Comparison of ENCODE assay signal across 19 mouse cellular contexts in genomic region chr8:128517546-128518102, GRCm38 (mm10).
DNase-seq lines count a peak whose midpoint lies in the region; ATAC-seq and TF ChIP-seq lines count a peak whose summit lies in the region.
"Had no signal": no experiment of that assay in that cellular context is flagged by ENCODE, and none has a peak within 500 bp of the region (broad histone marks: within the 10 kb centered on the region; RNA-seq: fewer than 3 reads in every experiment).

No protein-coding gene starts in this region.

- no peak overlapping the region for H3K9ac ChIP-seq in liver, postnatal 0 days (replicated peaks)
- no peak overlapping the region for H3K9ac ChIP-seq in stomach, postnatal 0 days (ENCODE audit: low read length)
- H3K9ac ChIP-seq: hindbrain, embryonic 14.5 days; lung, embryonic 15.5 days had no signal

- H3K27me3 ChIP-seq in liver, postnatal 0 days (ENCODE audit: insufficient read depth, low read length): no peaks in the 10 kb centered on the region
- no peaks in the 10 kb centered on the region for H3K27me3 ChIP-seq in stomach, postnatal 0 days (ENCODE audit: control insufficient read depth, insufficient read depth, low read length)
- H3K27me3 ChIP-seq: lung, embryonic 15.5 days had no signal

- no peaks in the 10 kb centered on the region for H3K36me3 ChIP-seq in liver, postnatal 0 days (replicated peaks; ENCODE audit: insufficient read depth, low read length)
- no peaks in the 10 kb centered on the region for H3K36me3 ChIP-seq in stomach, postnatal 0 days (ENCODE audit: control insufficient read depth, insufficient read depth, low read length)
- H3K36me3 ChIP-seq: embryonic facial prominence, embryonic 10.5 days; lung, embryonic 15.5 days had no signal

- no peak overlapping the region for H3K4me3 ChIP-seq in liver, postnatal 0 days (ENCODE audit: low read depth, low read length)
- H3K4me3 ChIP-seq in stomach, postnatal 0 days (ENCODE audit: low read depth, low read length): no peak overlapping the region
- H3K4me3 ChIP-seq: embryonic facial prominence, embryonic 10.5 days; erythroblast, embryonic 14.5 days; lung, embryonic 15.5 days; megakaryocyte, embryonic 14.5 days had no signal

- H3K27ac ChIP-seq in liver, postnatal 0 days (ENCODE audit: low read depth): no peak overlapping the region
- no peak overlapping the region for H3K27ac ChIP-seq in stomach, postnatal 0 days (replicated peaks)
- H3K27ac ChIP-seq: embryonic facial prominence, embryonic 10.5 days; hindbrain, embryonic 14.5 days; lung, embryonic 15.5 days had no signal

- DNase-seq in liver, postnatal 0 days: no peak
- no peak for DNase-seq in liver
- DNase-seq in stomach, postnatal 0 days (ENCODE audit: low spot score): no peak
- DNase-seq in adrenal gland, postnatal 14 days: no peak
- no peak for DNase-seq in gastrocnemius, adult 8-10 months (ENCODE audit: low spot score in 2 of 2)
- DNase-seq: cerebellum, postnatal 14 days; heart, adult 18-20 months; heart, postnatal 14 days; kidney, postnatal 4 days; layer of hippocampus, postnatal 36 days had no signal

- TF ChIP-seq CTCF in liver, postnatal 0 days (IDR thresholded peaks at IDR 0.05; ENCODE audit: low read depth): 0 out of 2 replicates have a peak, but pooled peaks have one; percentile 19
- TF ChIP-seq CTCF in stomach, postnatal 0 days (IDR thresholded peaks at IDR 0.05; ENCODE audit: low read depth): peak; percentile 15; the same call in 1 of the 2 replicates

- no peaks in the 10 kb centered on the region for H3K4me1 ChIP-seq in liver, postnatal 0 days (ENCODE audit: insufficient read depth)
- H3K4me1 ChIP-seq in stomach, postnatal 0 days (replicated peaks; ENCODE audit: control insufficient read depth, insufficient read depth): no peaks in the 10 kb centered on the region
- H3K4me1 ChIP-seq: lung, embryonic 15.5 days; megakaryocyte, embryonic 14.5 days had no signal

- TF ChIP-seq EP300 in liver, postnatal 0 days (IDR thresholded peaks at IDR 0.05; ENCODE audit: low read depth): no peak
- TF ChIP-seq EP300 in stomach, postnatal 0 days (optimal IDR thresholded peaks at IDR 0.05): no peak

- ATAC-seq in liver, postnatal 0 days: no peak
- ATAC-seq in CD4-positive, CD25-positive, alpha-beta regulatory T cell, adult 4 months: peak; percentile 63
- ATAC-seq in common myeloid progenitor, adult 5-6 weeks (replicated peaks; ENCODE audit: low read depth, poor library complexity, severe bottlenecking): peak; percentile 80
- no peak for ATAC-seq in stomach, postnatal 0 days (ENCODE audit: low FRiP score, low TSS enrichment)
- ATAC-seq: forebrain, embryonic 14.5 days; midbrain, embryonic 16.5 days had no signal

- WGBS in liver, postnatal 0 days (ENCODE audit: insufficient replicate concordance): 27% methylated on average over 4 of the region's 4 CpGs
- WGBS in stomach, postnatal 0 days: 48% methylated on average over 4 of the region's 4 CpGs

- no peaks in the 10 kb centered on the region for H3K9me3 ChIP-seq in liver, postnatal 0 days (ENCODE audit: low read length)
- H3K9me3 ChIP-seq in stomach, postnatal 0 days (ENCODE audit: control insufficient read depth, low read length): no peaks in the 10 kb centered on the region
- H3K9me3 ChIP-seq: embryonic facial prominence, embryonic 10.5 days; lung, embryonic 15.5 days had no signal

- no peak overlapping the region for H3K4me2 ChIP-seq in liver, postnatal 0 days (ENCODE audit: low read depth, low read length)
- H3K4me2 ChIP-seq in stomach, postnatal 0 days (replicated peaks; ENCODE audit: low read depth): no peak overlapping the region
- H3K4me2 ChIP-seq: hindbrain, embryonic 14.5 days; lung, embryonic 15.5 days had no signal

Comparison
In these comparisons a context has a peak if more than half of its experiments do, and no peak if none do; other contexts are left out.
1. ATAC-seq: peak in CD4-positive, CD25-positive, alpha-beta regulatory T cell, adult 4 months (single experiment) and common myeloid progenitor, adult 5-6 weeks (single experiment); none in liver, postnatal 0 days (single experiment) and stomach, postnatal 0 days (single experiment).